Mouse (Mus musculus): ENCODE measurements at regions not wholly inside any gene's neighbourhood (a gene's known extent, or its start where the extent isn't known, plus 50 kb on each side); places are given as distances from the start of the nearest gene placed in this dataset.

GRCm38 (mm10) chr2:117450172-117450865, 107.5 kb upstream of the Rasgrp1 start:
- no peak for TF ChIP-seq TAL1 (IDR thresholded peaks at IDR 0.05; ENCODE audit: low read length)
- TF ChIP-seq GATA1 (IDR thresholded peaks at IDR 0.05; ENCODE audit: low read length): no peak

Data from erythroblast, embryonic 14.5 days (primary cell).